Mouse (Mus musculus) cortical plate, adult 2 months (tissue): Measurements from ENCODE around the gene Vim.

Source experiments
- CTCF ChIP-seq: fragments of 200-500 bp; IDR thresholded peaks from 2 replicates; pipeline ENCODE4 v1.5.1; 2011; ENCODE audit warnings: mild to moderate bottlenecking, control low read depth, low read length; ENCODE audit not compliant: insufficient read depth; ENCODE audit errors: extremely low read depth
- POLR2A ChIP-seq: fragments of 200-500 bp; IDR thresholded peaks from 2 replicates; pipeline ENCODE4 v1.6.1; 2011; ENCODE audit warnings: mild to moderate bottlenecking, low read length, control low read depth; ENCODE audit not compliant: insufficient read depth; ENCODE audit errors: extremely low read depth

DNA sequence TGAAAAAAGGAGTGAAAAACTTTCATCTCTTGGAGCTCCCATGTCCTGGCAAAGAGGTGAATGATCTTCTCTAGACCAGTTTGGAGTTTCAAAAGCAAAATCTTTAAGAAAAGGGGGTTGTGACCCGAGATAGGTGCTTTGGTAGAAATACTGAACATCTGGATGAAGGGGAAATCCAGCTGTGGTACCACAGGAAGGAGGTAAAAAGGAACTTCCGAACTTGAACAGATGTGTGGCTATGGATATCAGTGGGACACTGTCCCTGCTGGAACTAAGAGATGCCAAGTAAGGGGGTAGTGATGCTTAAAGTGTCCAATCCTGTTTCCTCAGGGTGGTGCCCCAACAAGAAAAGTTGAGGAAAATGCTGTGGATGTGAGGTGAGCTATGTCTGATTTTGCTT lies 3.6 kb upstream of the Vim start:
- TF ChIP-seq POLR2A (no peak), CTCF (no peak)
